Mouse (Mus musculus): ENCODE data around the gene 4930572O03Rik.
"Not testable (repeated sequence)": the region's sequence is repeated elsewhere in the genome, so short reads cannot be mapped to it uniquely, and the experiment has no call there.

4930572O03Rik gene

GRCm38 (mm10) chr5:15656959-15657358 is at the start of gene 4930572O03Rik:
4930572O03Rik (minus strand) TSS chr5:15657059.
- not testable (repeated sequence) for DNase-seq

- DNase-seq = not testable (repeated sequence)
These were observed 46.0 kb upstream of the 4930572O03Rik start for GRCm38 (mm10) chr5:15702891-15703290.

GRCm38 (mm10) chr5:15697719-15698118 is 40.9 kb upstream of the 4930572O03Rik start:
- DNase-seq = not testable (repeated sequence)

GRCm38 (mm10) chr5:15691849-15692248 is 35.0 kb upstream of the 4930572O03Rik start:
- DNase-seq = peak; percentile 2

- peak; percentile 1 for DNase-seq
These were observed 34.0 kb upstream of the 4930572O03Rik start for GRCm38 (mm10) chr5:15690822-15691221.

- not testable (repeated sequence) for DNase-seq
These were observed 32.9 kb upstream of the 4930572O03Rik start for GRCm38 (mm10) chr5:15689659-15690213.

GRCm38 (mm10) chr5:15688874-15689658 is 32.2 kb upstream of the 4930572O03Rik start:
- DNase-seq = not testable (repeated sequence)

GRCm38 (mm10) chr5:15681301-15682035 is 24.6 kb upstream of the 4930572O03Rik start:
- not testable (repeated sequence) for DNase-seq

- DNase-seq = peak; percentile 3
These were observed 23.4 kb upstream of the 4930572O03Rik start for GRCm38 (mm10) chr5:15679980-15680949.

GRCm38 (mm10) chr5:15678907-15679306 is 22.0 kb upstream of the 4930572O03Rik start:
- DNase-seq = peak; percentile 2

- DNase-seq = not testable (repeated sequence)
These were observed 20.9 kb upstream of the 4930572O03Rik start for GRCm38 (mm10) chr5:15677750-15678149.

GRCm38 (mm10) chr5:15674429-15675244 is 17.8 kb upstream of the 4930572O03Rik start:
- DNase-seq = not testable (repeated sequence)

- DNase-seq = not testable (repeated sequence)
These were observed 17.1 kb upstream of the 4930572O03Rik start for GRCm38 (mm10) chr5:15673989-15674388.

GRCm38 (mm10) chr5:15670789-15671188 is 13.9 kb upstream of the 4930572O03Rik start:
- DNase-seq = not testable (repeated sequence)

- DNase-seq = peak; percentile 21
These were observed 7.0 kb upstream of the 4930572O03Rik start for GRCm38 (mm10) chr5:15663847-15664246.

- DNase-seq = not testable (repeated sequence)
These were observed 4.5 kb downstream of the 4930572O03Rik start for GRCm38 (mm10) chr5:15652334-15652733.

GRCm38 (mm10) chr5:15645707-15646106 is 11.2 kb downstream of the 4930572O03Rik start:
- DNase-seq = not testable (repeated sequence)

- not testable (repeated sequence) for DNase-seq
These were observed 19.2 kb downstream of the 4930572O03Rik start for GRCm38 (mm10) chr5:15637637-15638036.

GRCm38 (mm10) chr5:15630068-15630467 is 26.8 kb downstream of the 4930572O03Rik start:
- DNase-seq = not testable (repeated sequence)

- not testable (repeated sequence) for DNase-seq
These were observed 28.7 kb downstream of the 4930572O03Rik start for GRCm38 (mm10) chr5:15628136-15628535.

- not testable (repeated sequence) for DNase-seq
These were observed 38.1 kb downstream of the 4930572O03Rik start, which contains the start of gene Speer4d for GRCm38 (mm10) chr5:15618764-15619163. Speer4d (plus strand) TSS chr5:15619064.
